Mouse (Mus musculus): ENCODE results near the gene Psmb10.

Gene Psmb10

DNA sequence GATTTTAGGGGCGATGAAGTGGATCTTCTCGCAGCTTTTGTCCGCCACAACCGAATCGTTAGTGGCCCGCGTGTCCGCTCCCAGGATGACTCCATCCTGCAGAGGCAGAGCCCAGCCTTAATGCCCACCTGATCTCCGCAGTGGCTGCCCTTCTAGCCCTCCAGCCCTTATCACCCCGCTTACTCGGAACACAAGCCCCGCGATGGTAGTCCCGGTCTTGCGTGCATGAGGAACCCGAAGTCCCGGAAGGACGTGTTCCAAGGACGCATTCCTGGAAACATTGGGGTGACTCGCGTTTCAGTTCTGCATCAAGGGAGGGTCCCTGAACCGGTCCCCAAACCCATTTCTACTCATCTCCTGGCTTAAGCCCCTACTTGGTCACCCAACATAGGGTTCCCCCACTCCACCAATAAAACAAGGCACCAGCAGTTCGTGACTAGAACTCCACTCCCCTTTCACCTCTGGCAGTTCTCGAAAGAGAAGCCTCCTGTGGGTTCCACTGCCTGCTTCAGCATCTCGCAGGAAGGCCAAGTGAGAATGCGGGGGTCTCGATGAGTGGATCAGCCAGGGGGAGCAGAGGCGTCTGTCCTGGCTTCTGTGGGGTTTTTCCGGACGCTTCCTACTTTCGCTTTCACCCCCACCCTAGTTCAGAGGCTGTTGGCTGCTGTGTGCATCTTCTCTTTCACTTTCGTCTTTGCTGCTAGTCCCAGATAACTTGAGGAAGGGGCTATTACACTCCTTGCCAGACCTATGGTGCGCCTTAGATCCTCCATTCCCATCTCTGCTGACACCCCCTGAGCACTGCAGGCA is 543 bp downstream of the Psmb10 start:
- peak in 1 of 2 experiments; percentile 57 for DNase-seq (ENCODE audit: low spot score in 2 of 2)

DNA sequence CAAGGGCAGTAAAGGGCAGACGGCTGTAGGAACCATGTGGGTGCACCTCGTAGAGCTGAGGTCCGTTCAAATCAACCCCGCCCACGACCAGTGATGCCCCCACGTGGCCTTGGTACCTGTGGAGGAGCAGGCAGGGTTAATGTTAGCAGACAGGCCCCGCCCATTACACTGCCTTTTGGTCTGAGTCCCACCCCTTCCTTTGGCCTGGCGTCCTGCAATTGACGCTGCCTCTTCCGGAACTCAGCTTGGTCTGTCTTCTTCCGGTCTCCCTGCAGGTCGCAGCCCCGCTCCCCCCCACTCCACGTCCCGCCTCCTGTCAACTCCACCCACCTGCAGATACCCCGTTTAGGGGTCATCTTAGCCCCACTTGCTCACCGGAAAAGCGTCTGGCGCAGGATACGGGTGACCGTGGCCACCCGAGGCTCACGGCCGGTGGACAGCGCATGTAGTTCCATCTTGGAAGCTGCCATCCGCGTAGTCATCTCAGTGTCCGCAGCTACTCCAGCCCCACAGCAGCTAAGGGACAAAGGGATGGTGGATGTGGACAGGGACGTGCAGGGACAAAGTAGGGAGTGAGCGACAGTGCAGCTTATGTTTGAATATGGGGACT is 1.3 kb downstream of the Psmb10 start:
- DNase-seq (ENCODE audit: low spot score in 2 of 2), result peak; percentile 81 to 85

DNA sequence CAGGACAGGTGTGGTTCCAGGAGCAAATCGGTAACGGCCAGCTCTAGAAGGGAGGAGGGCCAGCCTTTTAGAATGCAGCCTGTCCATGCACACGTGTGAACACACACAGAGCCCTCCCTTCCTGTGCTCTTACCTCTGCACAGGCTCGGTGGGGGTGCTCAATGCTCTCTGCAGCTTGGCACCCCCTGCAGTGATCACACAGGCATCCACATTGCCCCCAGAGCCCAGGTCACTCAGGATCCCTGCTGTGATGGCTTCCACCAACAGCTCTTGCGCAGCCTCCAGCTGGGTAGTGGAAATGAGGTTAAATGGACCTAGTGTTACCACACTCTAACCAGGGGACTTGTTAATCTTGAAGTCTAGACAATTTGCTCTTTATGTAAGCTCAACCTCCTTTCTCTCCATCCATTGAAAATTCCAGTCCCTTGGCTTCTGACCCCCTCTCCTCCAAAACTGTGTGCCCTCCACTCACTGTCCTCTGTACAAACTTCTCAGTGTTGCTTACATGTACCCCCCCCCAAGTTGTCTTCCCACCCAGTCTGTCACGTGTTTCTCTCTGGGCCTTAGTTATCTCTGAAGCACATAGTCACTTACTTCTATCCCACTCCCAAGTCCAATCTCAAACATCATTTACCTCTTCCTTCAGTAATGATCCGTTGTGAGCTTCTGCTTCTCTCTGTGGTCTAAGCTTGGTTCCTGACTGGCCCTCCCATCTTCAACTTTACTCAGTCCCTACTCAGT is 2.2 kb downstream of the Psmb10 start:
- no peak for DNase-seq (ENCODE audit: low spot score in 2 of 2)

DNA sequence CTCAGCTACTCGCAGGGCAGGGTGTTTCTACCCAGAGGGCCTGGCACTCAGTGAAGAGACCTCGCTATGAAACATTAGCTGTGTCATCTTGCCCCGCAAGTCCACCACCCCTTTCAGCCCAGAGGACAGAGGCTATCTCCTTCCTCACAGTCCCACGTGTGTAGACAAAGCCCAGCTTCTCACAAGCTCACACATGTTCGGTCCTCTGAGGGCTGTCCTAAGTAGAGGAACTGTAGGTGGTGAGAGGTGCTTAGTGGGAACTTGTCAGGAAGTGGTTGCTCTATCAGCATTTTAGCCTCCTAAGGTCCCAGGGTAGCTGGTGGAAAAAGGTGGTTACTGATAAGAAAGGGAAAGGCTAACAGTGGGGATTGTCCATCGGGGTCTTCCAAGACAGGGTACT is 3.1 kb downstream of the Psmb10 start:
- DNase-seq (ENCODE audit: low spot score in 2 of 2), result no peak

- DNase-seq (ENCODE audit: low spot score in 2 of 2), result no peak
Observed at GRCm38 (mm10) chr8:105933762-105934161, 4.5 kb downstream of the Psmb10 start, which contains the start of gene Ctrl. TSS of gene Ctrl (minus strand) at chr8:105933862.

DNA sequence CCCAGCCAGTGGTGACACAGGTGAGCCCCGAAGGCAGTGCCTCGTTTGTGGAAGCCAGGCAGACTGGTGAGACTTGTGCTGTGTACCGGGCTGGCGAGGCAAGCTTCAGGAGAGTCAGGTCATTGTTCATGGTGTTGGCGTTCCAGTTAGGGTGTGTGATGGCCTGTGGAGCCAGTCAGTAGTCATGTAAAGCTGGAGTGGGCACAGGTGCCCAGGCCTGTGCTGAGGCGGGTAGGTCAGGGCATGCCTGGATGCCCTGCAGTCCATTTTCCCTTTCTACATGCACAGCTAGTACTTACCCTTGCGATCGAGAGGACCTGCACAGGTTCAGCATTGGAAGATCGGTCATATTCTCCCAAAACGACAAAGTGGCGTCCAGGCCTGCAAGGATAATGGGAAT is 5.7 kb downstream of the Psmb10 start:
- DNase-seq (ENCODE audit: low spot score in 2 of 2), result no peak

DNA sequence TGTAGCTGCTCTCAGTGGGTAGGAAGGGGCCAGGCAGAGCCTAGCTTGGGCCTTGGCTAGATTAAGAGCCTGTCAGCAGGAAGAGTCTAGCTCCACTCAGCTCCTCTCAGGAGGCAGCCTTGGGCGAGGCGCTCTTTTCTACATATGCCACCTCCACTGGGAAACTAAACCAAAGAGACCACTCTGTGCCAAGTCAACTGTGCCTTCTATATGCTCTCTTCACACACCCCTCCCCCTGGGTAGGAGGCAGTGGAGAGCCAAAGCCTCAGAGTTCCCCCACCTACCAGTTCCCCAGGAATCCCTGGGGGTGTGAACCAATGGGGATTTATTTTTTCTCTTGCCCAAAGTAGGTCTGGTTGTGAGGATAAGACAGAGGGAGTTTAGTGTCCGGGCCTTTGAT is 7.0 kb downstream of the Psmb10 start:
- DNase-seq (ENCODE audit: low spot score in 2 of 2), result no peak

DNA sequence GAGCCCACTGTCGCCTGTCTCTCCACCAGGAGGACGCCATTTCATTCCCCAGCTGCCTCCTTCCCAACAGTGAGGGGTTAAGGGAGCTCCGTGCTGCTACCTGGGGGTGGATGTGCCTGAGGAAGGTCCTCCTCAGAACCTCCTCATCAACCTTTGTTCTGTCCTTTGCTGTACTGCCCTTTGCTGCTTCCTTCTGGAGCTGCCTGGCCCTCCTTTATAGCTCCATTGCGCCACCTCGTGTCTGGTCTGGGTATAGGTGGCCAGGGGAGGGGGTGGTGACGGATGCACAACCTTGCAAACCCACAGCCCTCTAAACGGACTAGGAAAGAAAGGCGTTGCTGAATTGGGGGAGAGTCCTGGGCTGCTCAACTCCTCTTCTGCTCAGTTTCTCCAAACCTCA is 7.6 kb downstream of the Psmb10 start:
- DNase-seq (ENCODE audit: low spot score in 2 of 2), result peak; percentile 55 to 80

GRCm38 (mm10) chr8:105925123-105925522 is 13.1 kb downstream of the Psmb10 start:
- no peak for DNase-seq (ENCODE audit: low spot score in 2 of 2)

DNA sequence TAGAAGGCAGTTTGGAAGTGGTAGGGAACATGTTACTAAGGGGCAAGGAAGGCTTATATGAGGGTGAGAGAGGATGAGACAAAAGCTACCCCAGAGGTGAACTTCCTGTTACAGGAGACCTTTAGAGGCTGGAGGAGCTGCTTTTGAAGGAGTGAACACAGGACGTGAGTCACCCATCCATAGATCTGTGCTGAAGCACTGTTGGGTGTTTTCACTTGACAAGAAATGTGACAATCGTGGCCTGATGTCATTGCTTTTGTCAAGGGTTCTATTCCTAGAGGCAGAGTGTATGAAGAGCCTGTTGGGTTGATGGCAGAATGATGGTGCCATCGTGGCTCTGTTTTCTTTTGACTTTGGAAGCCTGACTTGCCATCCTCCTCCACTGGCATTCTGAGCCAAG is 18.9 kb downstream of the Psmb10 start:
- no peak for DNase-seq (ENCODE audit: low spot score in 2 of 2)

GRCm38 (mm10) chr8:105900941-105901616 is 37.2 kb downstream of the Psmb10 start:
- peak in 1 of 2 experiments; percentile 18 for DNase-seq (ENCODE audit: low spot score in 2 of 2)

DNA sequence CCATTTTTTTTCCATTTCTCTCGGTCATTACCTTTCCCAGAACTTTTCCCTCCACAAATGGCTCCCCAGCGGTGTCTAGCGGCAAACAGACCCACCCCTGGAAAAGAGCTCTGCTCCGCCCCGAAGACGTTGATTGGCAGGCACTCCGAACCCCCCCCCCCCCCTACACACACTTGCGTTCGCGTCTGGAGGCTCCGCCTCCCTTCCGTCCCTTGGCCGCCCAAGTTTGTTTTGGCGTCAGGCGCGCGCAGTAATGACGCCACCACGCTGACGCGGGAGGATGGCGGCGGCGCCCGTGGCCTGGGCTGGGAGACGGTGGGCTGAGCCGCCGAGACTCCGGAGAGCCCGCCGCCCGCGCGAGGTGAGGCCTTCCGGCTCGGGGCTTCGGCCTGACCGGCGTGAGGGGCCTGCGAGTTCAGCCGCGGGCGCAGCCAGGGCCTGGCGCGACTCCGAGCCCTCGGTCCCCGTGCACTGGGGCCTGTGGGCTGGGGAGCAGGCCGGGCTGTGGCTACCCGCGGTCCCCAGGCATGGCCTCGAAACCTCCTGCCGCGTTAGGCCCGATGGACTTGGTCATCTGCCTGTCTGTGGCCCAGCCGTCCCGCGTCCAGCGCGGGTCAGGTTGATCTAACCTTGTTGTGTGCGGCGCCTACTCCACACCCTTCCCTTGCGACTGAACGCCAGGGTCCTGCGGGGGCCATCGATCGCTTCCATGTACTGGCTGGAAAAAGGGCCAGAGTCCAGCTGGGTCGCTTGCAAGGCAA is 37.9 kb downstream of the Psmb10 start, which contains the start of gene Pskh1:
Gene Pskh1 (plus strand): TSS at position 262 of the 761 bp plus-strand sequence.
- DNase-seq (ENCODE audit: low spot score in 2 of 2), result peak; percentile 87 to 92

GRCm38 (mm10) chr8:105897801-105898480 is 40.3 kb downstream of the Psmb10 start:
- DNase-seq (ENCODE audit: low spot score in 2 of 2), result no peak

- peak; percentile 26 to 35 for DNase-seq (ENCODE audit: low spot score in 2 of 2)
Observed at GRCm38 (mm10) chr8:105893339-105893738, 44.9 kb downstream of the Psmb10 start, which contains the start of gene Nrn1l. TSS of gene Nrn1l (plus strand) at chr8:105893567.

GRCm38 (mm10) chr8:105892432-105892831 is 45.8 kb downstream of the Psmb10 start:
- DNase-seq (ENCODE audit: low spot score in 2 of 2), result peak in 1 of 2 experiments; percentile 18

DNA sequence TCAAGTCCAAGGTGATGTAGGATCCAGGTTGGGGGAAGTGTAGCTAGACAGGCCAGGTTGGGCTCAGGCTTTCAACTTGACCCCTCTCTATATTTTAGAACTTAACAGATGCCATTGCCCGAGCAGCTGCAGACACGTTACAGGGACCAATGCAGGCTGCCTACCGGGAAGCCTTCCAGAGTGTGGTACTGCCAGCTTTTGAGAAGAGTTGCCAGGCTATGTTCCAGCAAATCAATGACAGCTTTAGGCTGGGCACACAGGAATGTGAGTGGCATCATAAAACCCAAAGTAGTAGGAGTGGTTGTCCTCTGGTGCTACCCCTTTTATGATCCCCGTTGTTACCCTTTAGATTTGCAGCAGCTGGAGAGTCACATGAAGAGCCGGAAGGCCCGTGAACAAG is 47.4 kb downstream of the Psmb10 start:
- DNase-seq (ENCODE audit: low spot score in 2 of 2), result no peak

DNA sequence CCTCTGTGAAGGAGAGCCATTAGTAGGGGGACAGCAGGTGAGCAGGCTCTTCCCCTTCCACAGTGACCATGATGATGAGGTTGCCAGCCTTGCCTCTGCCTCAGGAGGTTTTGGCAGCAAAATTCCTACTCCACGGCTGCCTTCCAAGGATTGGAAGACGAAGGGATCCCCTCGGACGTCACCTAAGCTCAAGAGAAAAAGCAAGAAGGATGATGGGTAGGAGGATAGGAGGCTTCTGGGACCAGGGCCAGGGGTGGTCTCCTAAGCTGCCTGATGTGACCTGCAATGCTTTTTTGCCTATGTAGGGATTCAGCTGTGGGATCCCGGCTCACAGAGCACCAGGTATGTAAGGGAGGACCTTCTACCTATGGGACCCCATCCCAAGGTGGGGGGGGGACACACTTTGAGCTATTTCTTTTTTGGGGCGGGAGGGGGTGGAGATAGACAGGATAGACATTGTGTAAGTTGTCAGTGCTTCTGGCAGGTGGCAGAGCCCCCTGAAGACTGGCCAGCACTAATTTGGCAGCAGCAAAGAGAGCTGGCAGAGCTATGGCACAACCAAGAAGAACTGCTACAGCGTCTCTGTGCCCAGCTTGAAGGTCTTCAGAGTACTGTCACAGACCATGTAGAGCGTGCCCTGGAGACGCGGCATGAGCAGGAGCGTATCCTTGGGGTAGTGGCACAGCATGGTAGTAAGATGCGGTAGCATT is 48.3 kb downstream of the Psmb10 start:
- no peak for DNase-seq (ENCODE audit: low spot score in 2 of 2)
